Mouse (Mus musculus): Measurements from ENCODE around the gene Col28a1.

- no peak for TF ChIP-seq CTCF (IDR thresholded peaks at IDR 0.05 in 2 of 3, conservative IDR thresholded peaks at IDR 0.05 in 1 of 3; ENCODE audit: control insufficient read depth in 1 of 3, insufficient read depth in 1 of 3, low read depth in 2 of 3, low read length in 3 of 3, poor library complexity in 1 of 3, severe bottlenecking in 1 of 3)
- TF ChIP-seq GABPA (IDR thresholded peaks at IDR 0.05; ENCODE audit: low read depth, low read length) = no peak
- no peak for TF ChIP-seq ZKSCAN1 (IDR thresholded peaks at IDR 0.05; ENCODE audit: low read depth, low read length)
- TF ChIP-seq POLR2AphosphoS2 (IDR thresholded peaks at IDR 0.05; ENCODE audit: low read length) = no peak
- no peak for TF ChIP-seq NELFE (IDR thresholded peaks at IDR 0.05; ENCODE audit: low read depth, low read length)
- no peak for TF ChIP-seq GATA1 (IDR thresholded peaks at IDR 0.05; ENCODE audit: low read depth, low read length)
- no peak for TF ChIP-seq EP300 (IDR thresholded peaks at IDR 0.05; ENCODE audit: low read depth in 1 of 2, low read length in 2 of 2)
- no peak for TF ChIP-seq USF1 (IDR thresholded peaks at IDR 0.05; ENCODE audit: low read depth, low read length)
- TF ChIP-seq E2F4 (IDR thresholded peaks at IDR 0.05; ENCODE audit: borderline replicate concordance, low read depth, low read length) = no peak
- no peak for TF ChIP-seq SMC3 (IDR thresholded peaks at IDR 0.05; ENCODE audit: low read depth, low read length)
These were observed 32.4 kb downstream of the Col28a1 start for GRCm38 (mm10) chr6:8160001-8160400.

All from MEL (cell line).